Mouse (Mus musculus) thymus, postnatal 36 days (tissue): ENCODE results near the gene Dab2ip.

Source experiments
- DNase-seq, 2 experiments: peaks; one replicate each; pipeline ENCODE4 v3.0.0; 2022; ENCODE audit warnings: mixed read lengths in 2 of 2

Dab2ip gene

GRCm38 (mm10) chr2:35559551-35559835 is 1.4 kb downstream of the Dab2ip start:
- no peak for DNase-seq

- DNase-seq: no peak
Observed at GRCm38 (mm10) chr2:35563722-35564121, 5.7 kb downstream of the Dab2ip start.

GRCm38 (mm10) chr2:35565051-35565836 is 7.2 kb downstream of the Dab2ip start:
- no peak for DNase-seq

GRCm38 (mm10) chr2:35566957-35567693 is 9.1 kb downstream of the Dab2ip start:
- no peak for DNase-seq

GRCm38 (mm10) chr2:35567694-35568149 is 9.7 kb downstream of the Dab2ip start:
- no peak for DNase-seq

GRCm38 (mm10) chr2:35570743-35571142 is 12.7 kb downstream of the Dab2ip start:
- DNase-seq: no peak

GRCm38 (mm10) chr2:35574643-35575042 is 16.6 kb downstream of the Dab2ip start:
- no peak for DNase-seq

- no peak for DNase-seq
Observed at GRCm38 (mm10) chr2:35576675-35577074, 18.6 kb downstream of the Dab2ip start.

GRCm38 (mm10) chr2:35580111-35580510 is 22.0 kb downstream of the Dab2ip start:
- DNase-seq: no peak

- DNase-seq: peak in 1 of 2 experiments; percentile 16
Observed at GRCm38 (mm10) chr2:35581501-35582340, 23.7 kb downstream of the Dab2ip start.

GRCm38 (mm10) chr2:35582341-35582941 is 24.4 kb downstream of the Dab2ip start:
- DNase-seq: peak in 1 of 2 experiments; percentile 13

GRCm38 (mm10) chr2:35583406-35583805 is 25.3 kb downstream of the Dab2ip start:
- no peak for DNase-seq

- DNase-seq: no peak
Observed at GRCm38 (mm10) chr2:35584011-35584410, 25.9 kb downstream of the Dab2ip start.

- no peak for DNase-seq
Observed at GRCm38 (mm10) chr2:35588368-35588767, 30.3 kb downstream of the Dab2ip start.

- no peak for DNase-seq
Observed at GRCm38 (mm10) chr2:35589385-35589784, 31.3 kb downstream of the Dab2ip start.

GRCm38 (mm10) chr2:35589800-35590199 is 31.7 kb downstream of the Dab2ip start:
- no peak for DNase-seq

- DNase-seq: no peak
Observed at GRCm38 (mm10) chr2:35591961-35592724, 34.1 kb downstream of the Dab2ip start.

GRCm38 (mm10) chr2:35592725-35593392 is 34.8 kb downstream of the Dab2ip start:
- DNase-seq: no peak

GRCm38 (mm10) chr2:35593889-35594288 is 35.8 kb downstream of the Dab2ip start:
- DNase-seq: no peak

GRCm38 (mm10) chr2:35595102-35595501 is 37.0 kb downstream of the Dab2ip start:
- DNase-seq: no peak

- DNase-seq: no peak
Observed at GRCm38 (mm10) chr2:35595718-35596117, 37.7 kb downstream of the Dab2ip start.
